ENCODE assay signal across 13 mouse cellular contexts in genomic region chr17:80686066-80686465, GRCm38 (mm10). TPM values are rescaled to one million over a fixed set of nuclear protein-coding genes. Genes with fewer than 3 reads are reported as not detected.
DNase-seq lines count a peak whose midpoint lies in the region; ATAC-seq lines count a peak whose summit lies in the region.
"Had no signal": no experiment of that assay in that cellular context is flagged by ENCODE, and none has a peak within 500 bp of the region (broad histone marks: within the 10 kb centered on the region; RNA-seq: fewer than 3 reads in every experiment).

No protein-coding gene starts in this region.

- peak; percentile 51; the same call in 1 of the 2 replicates for ATAC-seq in granulocyte monocyte progenitor cell, adult 5-6 weeks (replicated peaks; ENCODE audit: poor library complexity, severe bottlenecking)
- ATAC-seq: forebrain, embryonic 14.5 days; intestine, postnatal 0 days had no signal

- peak; percentile 74 for DNase-seq in heart, adult 11 months
- no peak for DNase-seq in heart, adult 8-10 months (ENCODE audit: low spot score)
- DNase-seq in adipocyte (ENCODE audit: low spot score), result peak; percentile 29
- DNase-seq in adrenal gland, adult 2 months, result no peak
- no peak for DNase-seq in urinary bladder, postnatal 36 days (ENCODE audit: low spot score in 2 of 2)
- DNase-seq: adrenal gland, postnatal 14 days; cerebellum, adult 2 months; cerebellum, postnatal 10 days; gastrocnemius, postnatal 10 days; heart, postnatal 36 days had no signal

RNA-seq across cellular contexts. Expression of gene Map4k3, which starts 42.2 kb away (rescaled TPM):
- 10 to 100 TPM; 19.3 to 25.2 (median 22.0) TPM for total RNA-seq in heart, adult 8-10 months (2022)
- 8.6 and 24.6 TPM in 2 replicates for total RNA-seq in granulocyte monocyte progenitor cell, adult 5-6 weeks (2014; fragmentation: Nextera tagmentation)
- total RNA-seq in granulocyte monocyte progenitor cell, adult 5-6 weeks (2017), result 4.0 and 6.1 TPM in 2 replicates
- 10 to 100 TPM; 38.0 to 46.4 TPM for total RNA-seq in adrenal gland, adult 2 months (2021)
- polyA plus RNA-seq in adrenal gland, adult 2 months (2012; rRNA removed), result 46.5 and 47.2 TPM in 2 replicates

Comparison
In these comparisons a context has a peak if more than half of its experiments do, and no peak if none do; other contexts are left out.
1. DNase-seq: peak in heart, adult 11 months (single experiment) and adipocyte (single experiment); none in heart, adult 8-10 months (single experiment), adrenal gland, adult 2 months (single experiment) and urinary bladder, postnatal 36 days (0 of 2).